Mouse (Mus musculus): ENCODE data around the gene Irgm1. TPM values are rescaled to one million over a fixed set of nuclear protein-coding genes. Genes with fewer than 3 reads are reported as not detected.

The Irgm1 gene
- polyA plus RNA-seq, 1 experiment from 2014 or later, result 18.3 TPM

DNA sequence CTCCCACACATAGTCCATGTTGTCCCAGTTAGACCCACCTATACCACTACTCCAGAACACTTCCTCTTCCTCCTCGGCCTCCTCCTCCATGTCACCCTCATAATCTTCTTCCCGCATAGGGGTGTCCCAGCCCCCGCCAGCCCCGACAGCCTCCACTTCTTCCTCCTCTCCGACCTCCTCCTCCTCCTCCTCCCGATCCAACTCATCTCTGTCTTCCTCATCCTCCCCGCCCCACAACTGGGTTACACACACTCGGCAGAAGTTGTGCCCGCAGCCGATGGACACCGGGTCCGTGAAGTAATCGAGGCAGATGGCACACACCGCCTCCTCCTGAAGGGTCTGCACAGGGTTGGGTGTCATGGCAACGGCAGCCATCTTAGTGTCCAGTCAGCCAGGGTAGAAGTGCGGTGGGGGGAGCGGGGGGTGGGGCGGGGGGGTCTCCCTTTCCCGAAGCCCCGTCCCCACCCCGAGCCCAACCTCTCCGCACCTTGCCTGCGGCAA, 55.2 kb downstream of the Irgm1 start:
- Histone ChIP-seq H3K36me3 (ENCODE audit: insufficient read depth, low read length) (peaks cover 19% of the 10 kb centered on the region), H3K4me1 (ENCODE audit: insufficient read depth, low read length) (peaks cover 23% of the 10 kb centered on the region), H3K9me3 (ENCODE audit: low read length) (no peaks in the 10 kb centered on the region), H3K4me3 (ENCODE audit: low read length) (peak overlapping the region; percentile 83), H3K9ac (replicated peaks; ENCODE audit: low read length) (peak overlapping the region; percentile 91), H3K27ac (ENCODE audit: low read length) (peak overlapping the region; percentile 76), H3K4me2 (replicated peaks; ENCODE audit: low read depth, low read length) (peak overlapping the region; percentile 89), H3K27me3 (ENCODE audit: insufficient read depth, low read length) (no peaks in the 10 kb centered on the region)
- peak; percentile 55 for ATAC-seq (ENCODE audit: low FRiP score, low TSS enrichment)
- 1% methylated on average over 21 of the region's 23 CpGs for WGBS

DNA sequence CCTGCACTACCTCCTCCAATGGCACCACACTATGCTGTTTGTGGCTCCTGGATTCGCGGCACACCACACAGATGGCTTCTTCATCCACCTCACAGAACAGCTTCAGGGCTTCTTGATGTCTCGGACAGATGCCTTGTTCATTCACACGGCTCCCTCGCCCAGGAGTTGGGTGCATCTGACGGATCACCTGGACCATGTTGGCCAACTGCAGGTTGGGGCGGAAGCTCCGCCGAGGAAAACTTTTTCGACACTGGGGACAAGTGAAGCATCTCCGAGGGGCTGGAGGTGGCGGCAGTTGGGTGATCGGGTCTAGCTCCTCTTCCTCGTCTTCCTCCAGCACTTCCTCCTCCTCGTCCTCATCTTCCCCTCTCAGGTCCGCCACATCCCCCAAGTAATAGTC, 55.6 kb downstream of the Irgm1 start:
- Histone ChIP-seq H3K9me3 (ENCODE audit: low read length) (no peaks in the 10 kb centered on the region), H3K36me3 (ENCODE audit: insufficient read depth, low read length) (peaks cover 22% of the 10 kb centered on the region), H3K27me3 (ENCODE audit: insufficient read depth, low read length) (no peaks in the 10 kb centered on the region), H3K4me3 (ENCODE audit: low read length) (peak overlapping the region; percentile 83), H3K27ac (ENCODE audit: low read length) (no peak overlapping the region), H3K9ac (replicated peaks; ENCODE audit: low read length) (peak overlapping the region; percentile 91), H3K4me2 (replicated peaks; ENCODE audit: low read depth, low read length) (peak overlapping the region; percentile 89), H3K4me1 (ENCODE audit: insufficient read depth, low read length) (peaks cover 23% of the 10 kb centered on the region)
- WGBS, result 68% methylated on average over 16 of the region's 16 CpGs
- ATAC-seq (ENCODE audit: low FRiP score, low TSS enrichment), result no peak

DNA sequence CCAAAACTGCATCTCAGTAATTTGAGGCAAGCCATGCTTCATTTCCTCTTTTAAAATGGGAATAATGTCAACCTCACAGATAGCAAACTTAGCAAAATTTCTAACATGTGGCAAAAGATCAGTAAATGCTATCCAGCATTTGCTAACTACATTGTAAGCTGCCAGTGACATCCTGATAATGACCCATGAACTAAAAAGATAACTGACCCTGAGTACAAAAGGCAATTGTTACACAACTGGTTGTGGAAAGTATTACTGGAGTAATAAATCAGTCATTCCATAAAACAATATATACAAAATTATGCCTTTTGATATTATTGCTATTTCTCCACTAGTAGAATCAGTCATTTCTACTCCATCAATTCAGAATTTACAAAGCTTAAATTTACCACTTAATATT, 57.7 kb downstream of the Irgm1 start:
- Histone ChIP-seq H3K9me3 (ENCODE audit: low read length) (no peaks in the 10 kb centered on the region), H3K36me3 (ENCODE audit: insufficient read depth, low read length) (peaks cover 32% of the 10 kb centered on the region), H3K4me2 (replicated peaks; ENCODE audit: low read depth, low read length) (no peak overlapping the region), H3K4me1 (ENCODE audit: insufficient read depth, low read length) (peaks cover 23% of the 10 kb centered on the region), H3K27ac (ENCODE audit: low read length) (no peak overlapping the region), H3K27me3 (ENCODE audit: insufficient read depth, low read length) (no peaks in the 10 kb centered on the region), H3K9ac (replicated peaks; ENCODE audit: low read length) (no peak overlapping the region), H3K4me3 (ENCODE audit: low read length) (no peak overlapping the region)
- ATAC-seq (ENCODE audit: low FRiP score, low TSS enrichment), result no peak

Other genes with a start within 250 kb of the Irgm1 start
- gene Rack1, start 71.4 kb downstream of the Irgm1 start, polyA plus RNA-seq (2015; fragmentation: Nextera tagmentation; extraction: Ambion mirVana), result 712 and 779 TPM in 2 replicates
- 7.1 and 7.2 TPM in 2 replicates for gene Trim41, start 54.3 kb downstream of the Irgm1 start, polyA plus RNA-seq (2015; fragmentation: Nextera tagmentation; extraction: Ambion mirVana)
- gene Trim7, start 45.5 kb downstream of the Irgm1 start, polyA plus RNA-seq (2015; fragmentation: Nextera tagmentation; extraction: Ambion mirVana), result 4.4 and 4.8 TPM in 2 replicates
- gene Gm12184, start 45.0 kb downstream of the Irgm1 start, polyA plus RNA-seq (2015; fragmentation: Nextera tagmentation; extraction: Ambion mirVana), result 0.86 and 1.2 TPM in 2 replicates
- gene Gm5431, start 30.5 kb upstream of the Irgm1 start, polyA plus RNA-seq (2015; fragmentation: Nextera tagmentation; extraction: Ambion mirVana), result 0.09 and 0.21 TPM in 2 replicates
- 3.8 and 6.9 TPM in 2 replicates for gene Psme2b, start 74.5 kb upstream of the Irgm1 start, polyA plus RNA-seq (2015; fragmentation: Nextera tagmentation; extraction: Ambion mirVana)
- gene Olfr56, start 107.2 kb upstream of the Irgm1 start, polyA plus RNA-seq (2015; fragmentation: Nextera tagmentation; extraction: Ambion mirVana), result 0.08 TPM in 1 of 2 replicates, not detected in the other
- 0.54 and 0.76 TPM in 2 replicates for gene 9930111J21Rik1, start 107.7 kb upstream of the Irgm1 start, polyA plus RNA-seq (2015; fragmentation: Nextera tagmentation; extraction: Ambion mirVana)
- gene Gm12185, start 120.5 kb upstream of the Irgm1 start, polyA plus RNA-seq (2015; fragmentation: Nextera tagmentation; extraction: Ambion mirVana), result 0.03 TPM in 1 of 2 replicates, not detected in the other
- gene Tgtp1, start 122.5 kb upstream of the Irgm1 start, polyA plus RNA-seq (2015; fragmentation: Nextera tagmentation; extraction: Ambion mirVana), result 0.49 and 0.50 TPM in 2 replicates
- 0.60 and 0.98 TPM in 2 replicates for gene 9930111J21Rik2, start 179.6 kb upstream of the Irgm1 start, polyA plus RNA-seq (2015; fragmentation: Nextera tagmentation; extraction: Ambion mirVana)
- 0.24 and 0.42 TPM in 2 replicates for gene Tgtp2, start 192.5 kb upstream of the Irgm1 start, polyA plus RNA-seq (2015; fragmentation: Nextera tagmentation; extraction: Ambion mirVana)
- gene Ifi47, start 204.9 kb upstream of the Irgm1 start, polyA plus RNA-seq (2015; fragmentation: Nextera tagmentation; extraction: Ambion mirVana), result 2.1 and 2.6 TPM in 2 replicates
- 0.12 TPM in 1 of 2 replicates, not detected in the other for gene Olfr1396, start 243.2 kb upstream of the Irgm1 start, polyA plus RNA-seq (2015; fragmentation: Nextera tagmentation; extraction: Ambion mirVana)

Data from kidney, embryonic 16.5 days (tissue).